Mouse (Mus musculus): ENCODE results near the gene Ighmbp2.
"Not testable (repeated sequence)": the region's sequence is repeated elsewhere in the genome, so short reads cannot be mapped to it uniquely, and the experiment has no call there.

DNA sequence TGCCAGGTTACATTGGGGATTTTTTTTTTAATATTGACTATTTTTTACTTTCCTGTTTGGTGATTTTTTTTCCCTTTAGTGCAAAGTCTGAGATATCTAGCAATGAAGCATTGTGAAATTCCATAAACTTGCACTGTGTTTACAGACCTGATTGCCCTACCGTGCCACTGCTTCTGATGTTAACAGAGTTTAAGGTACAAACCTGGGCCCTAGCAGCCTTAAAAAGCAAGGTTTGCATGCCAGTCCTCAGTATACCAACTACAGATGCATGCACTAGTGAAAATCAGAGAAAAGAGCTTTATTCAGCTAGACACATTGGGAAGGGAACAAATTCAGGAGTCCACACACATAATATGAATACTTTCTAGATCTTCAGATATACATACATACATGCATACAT is 67.9 kb downstream of the Ighmbp2 start:
- not testable (repeated sequence) for TF ChIP-seq POLR2A (IDR thresholded peaks at IDR 0.05; ENCODE audit: insufficient read depth, low read length); EP300 (IDR thresholded peaks at IDR 0.05; ENCODE audit: insufficient read depth, low read depth, low read length)

Measured in ES-Bruce4 (cell line).